In genomic region chr6:141455335-141455734, GRCm38 (mm10) we compare ENCODE assay signal across 17 mouse cellular contexts.
"Had no signal": no experiment of that assay in that cellular context is flagged by ENCODE, and none has a peak within 500 bp of the region (broad histone marks: within the 10 kb centered on the region; RNA-seq: fewer than 3 reads in every experiment).

No protein-coding gene starts in this region.

- ATAC-seq: midbrain, embryonic 16.5 days had no signal

- H3K4me2 ChIP-seq: lung, embryonic 14.5 days; midbrain, embryonic 12.5 days; neural tube, embryonic 13.5 days; neural tube, embryonic 15.5 days had no signal

- H3K4me1 ChIP-seq: midbrain, embryonic 10.5 days; midbrain, embryonic 12.5 days; neural tube, embryonic 13.5 days had no signal

- H3K9me3 ChIP-seq: midbrain, embryonic 10.5 days; midbrain, embryonic 12.5 days; neural tube, embryonic 13.5 days; neural tube, embryonic 15.5 days had no signal

- H3K27me3 ChIP-seq: midbrain, embryonic 12.5 days; neural tube, embryonic 13.5 days; neural tube, embryonic 15.5 days had no signal

- H3K27ac ChIP-seq: midbrain, embryonic 10.5 days; midbrain, embryonic 12.5 days; neural tube, embryonic 13.5 days; neural tube, embryonic 15.5 days had no signal

- H3K9ac ChIP-seq: lung, embryonic 14.5 days; midbrain, embryonic 12.5 days; neural tube, embryonic 13.5 days; neural tube, embryonic 15.5 days had no signal

- H3K36me3 ChIP-seq: midbrain, embryonic 10.5 days; midbrain, embryonic 12.5 days; neural tube, embryonic 13.5 days; neural tube, embryonic 15.5 days had no signal

- H3K4me3 ChIP-seq: midbrain, embryonic 10.5 days; midbrain, embryonic 12.5 days; myocyte; neural tube, embryonic 13.5 days; neural tube, embryonic 15.5 days had no signal

- DNase-seq: lung, embryonic 14.5 days; lung, postnatal 4 days; midbrain, embryonic 14.5 days; retina, postnatal 1 day; right cerebral cortex, adult 18-20 months; right cerebral cortex, postnatal 25 days; right cerebral cortex, postnatal 4 days; spleen, adult 18-20 months; thymus, adult 18-20 months; thymus, postnatal 14 days; thymus, postnatal 36 days had no signal
